Mouse (Mus musculus) CH12.LX (cell line): ENCODE measurements around the gene Gm4869. TPM values are rescaled to one million over a fixed set of nuclear protein-coding genes. Genes with fewer than 3 reads are reported as not detected.

Experiments
- DNase-seq: peaks from one replicate; pipeline ENCODE4 v3.0.0-alpha.2; 2013; ENCODE audit errors: extremely low read depth
- H3K27ac ChIP-seq: 2 replicates; pipeline ENCODE4 v1.5.1; 2012; ENCODE audit warnings: low read depth, mild to moderate bottlenecking, control low read depth, moderate library complexity; ENCODE audit not compliant: insufficient read depth
- H3K27me3 ChIP-seq: replicated peaks from 2 replicates; pipeline ENCODE3; 2012; ENCODE audit warnings: inconsistent platforms
- H3K36me3 ChIP-seq, 2 experiments: replicated peaks in 1 of 2; 2 replicates each; pipeline versions ENCODE3 to v1.6.1; 2012; ENCODE audit warnings: inconsistent platforms in 1 of 2, low read length in 1 of 2, mild to moderate bottlenecking in 1 of 2, mixed read lengths in 1 of 2, moderate library complexity in 1 of 2; ENCODE audit not compliant: control insufficient read depth in 1 of 2, insufficient read depth in 1 of 2
- H3K4me1 ChIP-seq, 2 experiments: 2 replicates each; pipeline ENCODE4 v1.6.1; 2012; ENCODE audit warnings: inconsistent platforms in 1 of 2, moderate library complexity in 1 of 2; ENCODE audit not compliant: insufficient read depth in 2 of 2, control insufficient read depth in 1 of 2
- H3K4me2 ChIP-seq: 2 replicates; pipeline ENCODE4 v1.6.1; 2012; ENCODE audit warnings: low read depth, mild to moderate bottlenecking, control low read depth; ENCODE audit not compliant: poor library complexity, insufficient read depth, severe bottlenecking
- H3K4me3 ChIP-seq, 3 experiments: fragments of 150-350 bp in 1 of 3; sonication (generic) in 1 of 3; replicated peaks in 1 of 3; 2 replicates each; pipeline versions ENCODE3 to v1.5.1; 2011 to 2012; ENCODE audit warnings: low read depth in 2 of 3, low read length in 2 of 3, mild to moderate bottlenecking in 2 of 3, moderate library complexity in 2 of 3, control low read depth in 1 of 3, improper control_type of control experiment in 1 of 3, inconsistent platforms in 1 of 3, mixed read lengths in 1 of 3; ENCODE audit not compliant: poor library complexity in 1 of 3
- H3K79me2 ChIP-seq: replicated peaks from 2 replicates; pipeline ENCODE4 v1.6.1; 2012; ENCODE audit warnings: mild to moderate bottlenecking, moderate library complexity; ENCODE audit not compliant: control insufficient read depth, poor library complexity, insufficient read depth, severe bottlenecking; ENCODE audit errors: extremely low read depth
- H3K9ac ChIP-seq: 2 replicates; pipeline ENCODE4 v1.6.1; 2012; ENCODE audit warnings: low read depth, mild to moderate bottlenecking, control low read depth, moderate library complexity; ENCODE audit not compliant: insufficient read depth
- H3K9me3 ChIP-seq: replicated peaks from 2 replicates; pipeline ENCODE3; 2012; ENCODE audit warnings: low read length, inconsistent platforms, mixed read lengths
- BHLHE40 ChIP-seq: IDR thresholded peaks from 2 replicates; pipeline ENCODE4 v1.6.1; 2011; ENCODE audit warnings: mild to moderate bottlenecking, low read depth, low read length, improper control_type of control experiment
- CHD2 ChIP-seq: IDR thresholded peaks from 2 replicates; pipeline ENCODE4 v1.6.1; 2011; ENCODE audit warnings: low read length, improper control_type of control experiment
- CTCF ChIP-seq, 2 experiments: IDR thresholded peaks in 1 of 2; conservative IDR thresholded peaks in 1 of 2; 2 replicates each; pipeline ENCODE4 v1.5.1; 2011 to 2012; ENCODE audit warnings: low read depth in 2 of 2, low read length in 2 of 2, improper control_type of control experiment in 1 of 2, inconsistent platforms in 1 of 2, mild to moderate bottlenecking in 1 of 2, moderate library complexity in 1 of 2
- E2F4 ChIP-seq: IDR thresholded peaks from 2 replicates; pipeline ENCODE4 v1.6.1; 2011; ENCODE audit warnings: low read depth, low read length, improper control_type of control experiment; ENCODE audit not compliant: insufficient replicate concordance
- EP300 ChIP-seq: IDR thresholded peaks from 2 replicates; pipeline ENCODE4 v1.6.1; 2011; ENCODE audit warnings: low read length, improper control_type of control experiment
- ETS1 ChIP-seq: conservative IDR thresholded peaks from 2 replicates; pipeline ENCODE4 v1.6.1; 2012; ENCODE audit warnings: low read depth, mild to moderate bottlenecking, inconsistent platforms, low read length, improper control_type of control experiment, moderate library complexity
- HCFC1 ChIP-seq: IDR thresholded peaks from 2 replicates; pipeline ENCODE4 v1.6.1; 2012; ENCODE audit warnings: low read depth, mild to moderate bottlenecking, inconsistent platforms, low read length, improper control_type of control experiment
- MAX ChIP-seq: IDR thresholded peaks from 2 replicates; pipeline ENCODE4 v1.6.1; 2011; ENCODE audit warnings: low read length, improper control_type of control experiment
- MAZ ChIP-seq: IDR thresholded peaks from 2 replicates; pipeline ENCODE4 v1.6.1; 2012; ENCODE audit warnings: low read depth, mild to moderate bottlenecking, inconsistent platforms, low read length, improper control_type of control experiment, moderate library complexity
- MEF2A ChIP-seq: IDR thresholded peaks from 2 replicates; pipeline ENCODE4 v1.6.1; 2014; ENCODE audit warnings: low read depth, mild to moderate bottlenecking, inconsistent platforms, low read length, improper control_type of control experiment, borderline replicate concordance
- MYC ChIP-seq: IDR thresholded peaks from 2 replicates; pipeline ENCODE4 v1.6.1; 2011; ENCODE audit warnings: low read depth, mild to moderate bottlenecking, improper control_type of control experiment, low read length
- NRF1 ChIP-seq: IDR thresholded peaks from 2 replicates; pipeline ENCODE4 v1.6.1; 2014; ENCODE audit warnings: low read depth, mild to moderate bottlenecking, inconsistent platforms, low read length, improper control_type of control experiment, moderate library complexity
- PAX5 ChIP-seq: IDR thresholded peaks from 2 replicates; pipeline ENCODE4 v1.6.1; 2012; ENCODE audit warnings: low read length, inconsistent platforms, mixed read lengths
- POLR2A ChIP-seq: IDR thresholded peaks from 2 replicates; pipeline ENCODE4 v1.6.1; 2011; ENCODE audit warnings: low read depth, mild to moderate bottlenecking, improper control_type of control experiment, low read length
- RAD21 ChIP-seq: IDR thresholded peaks from 2 replicates; pipeline ENCODE4 v1.6.1; 2011; ENCODE audit warnings: low read depth, mild to moderate bottlenecking, low read length, improper control_type of control experiment, moderate library complexity
- SIN3A ChIP-seq: IDR thresholded peaks from 2 replicates; pipeline ENCODE4 v1.6.1; 2012; ENCODE audit warnings: low read length, improper control_type of control experiment, inconsistent platforms
- SMC3 ChIP-seq: IDR thresholded peaks from 2 replicates; pipeline ENCODE4 v1.6.1; 2011; ENCODE audit warnings: low read depth, low read length, improper control_type of control experiment
- TBP ChIP-seq: conservative IDR thresholded peaks from 2 replicates; pipeline ENCODE4 v1.6.1; 2011; ENCODE audit warnings: low read depth, low read length, improper control_type of control experiment
- UBTF ChIP-seq: IDR thresholded peaks from 2 replicates; pipeline ENCODE4 v1.6.1; 2012; ENCODE audit warnings: low read depth, mild to moderate bottlenecking, inconsistent platforms, low read length, improper control_type of control experiment, moderate library complexity
- USF2 ChIP-seq: conservative IDR thresholded peaks from 2 replicates; pipeline ENCODE4 v1.6.1; 2011; ENCODE audit warnings: low read depth, low read length, improper control_type of control experiment
- ZC3H11A ChIP-seq: IDR thresholded peaks from 2 replicates; pipeline ENCODE4 v1.6.1; 2012; ENCODE audit warnings: low read depth, mild to moderate bottlenecking, inconsistent platforms, low read length, improper control_type of control experiment
- ZMIZ1 ChIP-seq: IDR thresholded peaks from 2 replicates; pipeline ENCODE4 v1.6.1; 2012; ENCODE audit warnings: low read depth, mild to moderate bottlenecking, inconsistent platforms, low read length, improper control_type of control experiment
- ZNF384 ChIP-seq: IDR thresholded peaks from 2 replicates; pipeline ENCODE4 v1.6.1; 2012; ENCODE audit warnings: low read depth, low read length, improper control_type of control experiment, inconsistent platforms
- dilution Hi-C: fragments of 300-500 bp; cut with MboI; formaldehyde crosslinking; loops from 2 replicates; pipeline ENCODE4 v1.14.3; 2020; ENCODE audit warnings: low sequenced_read_pairs; ENCODE audit not compliant: extremely low pct_unique_long_range_greater_than_20kb, extremely low pct_ligation_motif_present
- in situ Hi-C: fragments of 300-500 bp; cut with MboI; formaldehyde crosslinking; loops from 3 replicates; pipeline ENCODE4 v1.14.3; 2019; ENCODE audit warnings: low sequenced_read_pairs, low pct_ligation_motif_present, low pct_unique_long_range_greater_than_20kb, mixed read lengths
- polyA plus RNA-seq: library from polyadenylated mRNA; unstranded; fragments of >175 nt; gene quantifications from 2 replicates; pipeline ENCODE4 v1.2.1, GENCODE M21; 2012; ENCODE audit warnings: low read depth; ENCODE audit not compliant: insufficient read length
- total RNA-seq, 2 experiments: library from RNA; depleted of rRNA; stranded (reverse); fragments of 300-350 nt in 1 of 2; fragments of >200 nt in 1 of 2; gene quantifications; 2 replicates each; pipeline ENCODE4 v1.2.3; 2012 to 2014

Gene Gm4869
- total and polyA plus RNA-seq, 3 experiments = not detected

DNA sequence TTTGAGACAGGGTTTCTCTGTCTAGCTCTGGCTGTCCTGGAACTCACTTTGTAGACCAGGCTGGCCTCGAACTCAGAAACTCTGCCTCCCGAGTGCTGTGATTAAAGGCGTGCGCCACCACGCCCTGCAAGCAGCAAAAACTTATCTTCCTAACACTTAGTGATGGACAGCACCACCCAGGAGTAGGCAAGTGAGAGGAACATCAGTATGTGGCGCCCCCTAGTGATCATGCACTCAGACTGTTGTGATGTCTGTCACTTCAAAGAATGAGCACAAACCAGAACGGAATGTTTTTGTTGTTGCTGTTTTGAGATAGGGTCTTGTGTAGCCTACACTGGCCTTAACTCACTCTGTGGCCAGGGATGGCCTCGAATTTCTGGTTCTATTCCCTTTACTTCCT, 34.1 kb upstream of the Gm4869 start:
- dilution Hi-C loops = no loop called here
- Histone ChIP-seq H3K4me1 (peaks cover 5 to 28% of the 10 kb centered on the region in 2 experiments; a peak in 3 of 4 replicates), H3K36me3 (no peaks in the 10 kb centered on the region), H3K79me2 (no peaks in the 10 kb centered on the region), H3K4me3 (no peak overlapping the region), H3K4me2 (no peak overlapping the region), H3K9me3 (peaks cover 6% of the 10 kb centered on the region), H3K9ac (no peak overlapping the region), H3K27ac (no peak overlapping the region), H3K27me3 (no peaks in the 10 kb centered on the region)
- TF ChIP-seq RAD21 (peak; percentile 76), NRF1 (no peak), POLR2A (no peak), ZC3H11A (no peak), CHD2 (no peak), EP300 (no peak), SIN3A (no peak), E2F4 (no peak), BHLHE40 (0 out of 2 replicates have a peak, but pooled peaks have one; percentile 8), CTCF (conservative IDR thresholded peaks at IDR 0.05 in 1 of 2, IDR thresholded peaks at IDR 0.05 in 1 of 2; ENCODE audit: low read depth in 2 of 2, low read length in 2 of 2) (peak; percentile 75 to 88), TBP (0 out of 2 replicates have a peak, but pooled peaks have one; percentile 39), MAZ (no peak), HCFC1 (no peak), SMC3 (peak; percentile 58)
- in situ Hi-C loops = loop anchor here (10.0 to 25.0 kb wide), 2 partner anchors 224 to 577 kb away; no protein-coding TSS in a partner anchor
- DNase-seq = peak; percentile 81

DNA sequence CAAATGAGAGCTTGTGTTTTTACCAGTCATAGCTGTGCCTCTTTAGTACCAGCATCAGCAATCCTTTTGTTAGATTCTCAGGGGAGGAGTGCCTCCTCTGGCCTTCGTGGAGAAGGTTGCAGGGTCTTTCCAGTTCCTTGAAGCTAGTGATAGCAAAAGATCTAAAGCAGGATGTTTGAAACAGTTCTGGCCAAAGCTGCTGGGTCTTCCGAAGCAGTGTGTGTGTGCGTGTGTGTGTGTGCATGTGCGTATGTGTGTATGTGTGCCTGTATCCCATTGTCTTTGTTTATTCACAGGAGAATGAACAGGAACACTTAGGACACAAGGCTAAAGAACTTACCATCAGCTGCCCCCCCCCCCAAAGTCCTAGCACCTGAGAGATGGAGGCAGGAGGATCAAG, 30.8 kb upstream of the Gm4869 start:
- Histone ChIP-seq H3K9ac (no peak overlapping the region), H3K27ac (no peak overlapping the region), H3K36me3 (no peaks in the 10 kb centered on the region), H3K79me2 (peaks cover 6% of the 10 kb centered on the region), H3K4me3 (no peak overlapping the region), H3K27me3 (no peaks in the 10 kb centered on the region), H3K4me1 (peaks cover 0 to 16% of the 10 kb centered on the region in 2 experiments; a peak in 2 of 4 replicates), H3K4me2 (no peak overlapping the region), H3K9me3 (no peaks in the 10 kb centered on the region)
- in situ Hi-C loops = loop anchor here (10.0 to 25.0 kb wide), 2 partner anchors 227 to 580 kb away; no protein-coding TSS in a partner anchor
- no peak for DNase-seq
- dilution Hi-C loops = no loop called here
- no peak for TF ChIP-seq CTCF (conservative IDR thresholded peaks at IDR 0.05 in 1 of 2, IDR thresholded peaks at IDR 0.05 in 1 of 2; ENCODE audit: low read depth in 2 of 2, low read length in 2 of 2)
- TF ChIP-seq ZNF384 = no peak

DNA sequence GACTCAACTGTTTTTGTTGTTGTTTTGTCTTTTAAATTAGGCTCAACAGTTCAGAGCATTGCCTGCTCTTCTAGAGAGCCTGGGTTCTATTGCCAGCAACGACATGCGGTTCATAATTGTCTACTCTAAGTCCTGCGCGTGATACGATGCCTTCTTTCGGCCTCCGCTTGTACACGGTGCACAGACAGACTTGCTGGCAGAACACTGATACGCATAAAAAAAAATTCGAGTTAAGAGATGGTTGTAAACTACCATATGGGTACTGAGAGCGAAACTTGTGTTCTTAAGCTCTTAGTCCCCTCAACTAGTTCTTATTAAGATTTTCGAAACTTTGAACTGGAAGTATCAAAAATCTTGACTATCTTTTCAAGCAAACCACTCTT, 27.3 kb upstream of the Gm4869 start:
- peak overlapping the region; percentile 82 for H3K4me2 ChIP-seq
- peaks cover 4 to 23% of the 10 kb centered on the region in 2 experiments for H3K36me3 ChIP-seq
- H3K27me3 ChIP-seq = no peaks in the 10 kb centered on the region
- in situ Hi-C loops = loop anchor here (10.0 to 25.0 kb wide), 2 partner anchors 231 to 583 kb away; no protein-coding TSS in a partner anchor
- H3K4me3 ChIP-seq = peak overlapping the region; percentile 85 to 98 (median 90)
- TF ChIP-seq MYC = no peak
- no peak for TF ChIP-seq BHLHE40
- no peak for TF ChIP-seq MEF2A
- TF ChIP-seq ZC3H11A = no peak
- TF ChIP-seq UBTF = no peak
- TF ChIP-seq ETS1 = no peak
- no peak for TF ChIP-seq PAX5
- TF ChIP-seq MAX = no peak; the same call in 1 of the 2 replicates
- no peak for TF ChIP-seq USF2
- no peak for TF ChIP-seq ZMIZ1
- TF ChIP-seq NRF1 = no peak
- TF ChIP-seq, all 38 proteins: peak for 0
- H3K79me2 ChIP-seq = peaks cover 40% of the 10 kb centered on the region
- H3K27ac ChIP-seq = peak overlapping the region; percentile 84; the same call in 1 of the 2 replicates
- DNase-seq = peak; percentile 33
- H3K9ac ChIP-seq = peak overlapping the region; percentile 86
- dilution Hi-C loops = no loop called here
- peaks cover 4 to 36% of the 10 kb centered on the region in 2 experiments for H3K4me1 ChIP-seq
- no peaks in the 10 kb centered on the region for H3K9me3 ChIP-seq
